Mouse (Mus musculus) splenic B cell, adult 2 months (primary cell): ENCODE results near the gene Krt87.

ENCODE experiments used
- DNase-seq: peaks from one replicate; pipeline ENCODE4 v3.0.0-alpha.2; 2011; ENCODE audit warnings: low read depth, low spot score
- H3K27me3 ChIP-seq: 2 replicates; pipeline ENCODE4 v1.6.1; 2012; ENCODE audit warnings: mild to moderate bottlenecking, low read length, moderate library complexity, mixed read lengths; ENCODE audit not compliant: control insufficient read depth, poor library complexity, insufficient read depth, severe bottlenecking
- H3K36me3 ChIP-seq: 2 replicates; pipeline ENCODE4 v1.6.1; 2012; ENCODE audit warnings: mild to moderate bottlenecking, low read length, moderate library complexity, mixed read lengths; ENCODE audit not compliant: control insufficient read depth, poor library complexity, insufficient read depth, severe bottlenecking

The Krt87 gene

GRCm38 (mm10) chr15:101438555-101438954 lies at the start of gene Krt87:
TSS of gene Krt87 (minus strand) at chr15:101438804.
- no peaks in the 10 kb centered on the region for H3K36me3 ChIP-seq
- DNase-seq = no peak
- no peaks in the 10 kb centered on the region for H3K27me3 ChIP-seq

GRCm38 (mm10) chr15:101485911-101486635 lies 47.5 kb upstream of the Krt87 start:
- Histone ChIP-seq H3K36me3 (no peaks in the 10 kb centered on the region), H3K27me3 (no peaks in the 10 kb centered on the region)
- DNase-seq = no peak

DNA sequence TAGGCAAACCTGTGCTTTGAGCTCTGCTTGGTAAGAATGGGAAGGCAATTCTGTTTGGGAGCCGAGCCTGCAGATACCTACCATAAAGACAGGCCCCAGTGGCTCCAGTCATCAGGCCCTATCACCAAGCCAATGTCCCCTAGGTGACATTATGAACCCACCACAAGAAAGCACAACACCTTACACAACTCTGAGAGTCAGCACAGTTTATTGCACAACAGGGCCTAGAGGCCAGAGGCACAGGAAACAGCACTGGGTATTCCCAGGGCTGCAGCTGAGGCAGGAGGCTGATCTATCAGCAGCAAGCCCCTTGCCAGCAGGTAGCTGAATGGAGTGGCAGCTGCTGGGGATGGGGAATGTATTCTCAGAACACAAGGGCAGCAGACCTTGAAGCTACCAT lies 46.3 kb upstream of the Krt87 start:
- no peak for DNase-seq
- Histone ChIP-seq H3K27me3 (no peaks in the 10 kb centered on the region), H3K36me3 (no peaks in the 10 kb centered on the region)

DNA sequence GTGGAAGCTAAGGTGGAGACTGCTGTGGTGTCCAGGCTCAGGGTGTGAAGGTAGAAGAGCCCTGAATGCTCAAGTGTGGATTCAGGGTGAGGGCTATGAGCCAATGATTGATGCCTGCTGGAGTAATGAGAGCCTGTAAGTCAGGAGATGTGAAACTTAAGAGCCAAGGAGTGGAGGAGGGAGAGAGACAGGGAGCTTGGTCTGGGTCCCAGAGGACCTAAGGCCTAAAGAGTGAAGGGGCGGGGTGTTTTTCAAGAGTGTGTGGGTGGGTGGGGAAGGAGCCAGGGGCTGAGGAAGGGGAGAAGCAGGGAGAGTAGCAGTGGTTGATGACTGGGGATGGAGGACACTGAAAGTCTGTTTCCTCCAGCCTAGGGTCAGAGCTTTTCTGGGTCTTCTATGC lies 45.0 kb upstream of the Krt87 start:
- no peak for DNase-seq
- H3K36me3 ChIP-seq = no peaks in the 10 kb centered on the region

GRCm38 (mm10) chr15:101482056-101482455 lies 43.5 kb upstream of the Krt87 start:
- no peak for DNase-seq
- no peaks in the 10 kb centered on the region for H3K36me3 ChIP-seq
- H3K27me3 ChIP-seq = no peaks in the 10 kb centered on the region

More for the DNA sequence above, 45.0 kb upstream of the Krt87 start:
- H3K27me3 ChIP-seq = no peaks in the 10 kb centered on the region

DNA sequence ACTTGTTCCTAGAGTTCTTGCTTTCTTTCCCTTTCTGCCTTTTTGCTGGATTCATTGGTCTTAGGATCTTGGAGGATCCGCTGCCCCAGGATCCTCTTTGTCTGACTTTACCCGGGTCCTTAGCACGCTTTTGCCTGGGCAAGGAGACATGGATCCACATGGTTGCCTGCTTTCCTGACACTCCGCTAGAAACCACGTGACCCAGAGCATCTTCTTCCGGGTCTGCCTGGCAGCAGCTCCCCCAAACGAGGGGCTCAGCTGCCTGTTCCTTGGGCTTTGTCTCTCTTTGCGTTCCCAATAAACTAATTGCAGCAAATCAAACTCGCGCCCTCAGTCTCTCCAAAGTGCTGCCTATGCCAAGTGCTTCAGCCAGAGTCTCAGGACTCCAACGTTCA lies 41.1 kb upstream of the Krt87 start:
- H3K36me3 ChIP-seq = no peaks in the 10 kb centered on the region
- H3K27me3 ChIP-seq = no peaks in the 10 kb centered on the region
- DNase-seq = no peak

DNA sequence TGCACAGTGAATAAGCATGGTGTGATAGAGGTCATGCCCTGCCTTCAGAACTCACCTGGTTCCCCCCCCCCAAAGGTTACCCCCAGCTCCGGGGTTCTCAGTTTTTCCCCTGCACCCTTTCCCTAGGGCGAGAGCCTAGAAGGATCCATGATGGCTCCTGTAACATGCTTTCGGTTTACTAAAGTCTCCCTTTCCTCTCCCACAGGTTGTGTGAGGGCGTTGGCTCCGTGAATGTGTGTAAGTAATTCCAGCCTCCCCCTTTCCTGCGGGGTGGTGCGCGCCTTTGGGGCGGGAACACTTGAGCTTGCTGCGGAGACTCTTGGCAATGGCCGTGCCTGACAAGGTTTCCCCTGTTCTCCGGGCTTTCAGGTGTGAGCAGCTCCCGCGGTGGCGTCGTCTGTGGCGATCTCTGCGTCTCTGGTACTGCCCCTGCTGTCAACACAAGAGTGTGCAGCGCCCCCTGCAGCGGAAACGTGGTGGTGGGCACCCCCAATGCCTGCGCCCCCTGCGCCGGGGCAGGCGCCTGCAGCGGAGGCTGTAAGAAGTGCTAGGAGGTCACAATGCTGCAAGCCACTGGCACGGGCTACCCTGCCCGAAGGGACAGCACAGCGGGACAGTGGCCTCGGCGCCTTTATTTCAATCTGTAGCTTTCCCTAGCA lies 40.5 kb upstream of the Krt87 start:
- DNase-seq = peak; percentile 13
- Histone ChIP-seq H3K36me3 (no peaks in the 10 kb centered on the region), H3K27me3 (no peaks in the 10 kb centered on the region)

DNA sequence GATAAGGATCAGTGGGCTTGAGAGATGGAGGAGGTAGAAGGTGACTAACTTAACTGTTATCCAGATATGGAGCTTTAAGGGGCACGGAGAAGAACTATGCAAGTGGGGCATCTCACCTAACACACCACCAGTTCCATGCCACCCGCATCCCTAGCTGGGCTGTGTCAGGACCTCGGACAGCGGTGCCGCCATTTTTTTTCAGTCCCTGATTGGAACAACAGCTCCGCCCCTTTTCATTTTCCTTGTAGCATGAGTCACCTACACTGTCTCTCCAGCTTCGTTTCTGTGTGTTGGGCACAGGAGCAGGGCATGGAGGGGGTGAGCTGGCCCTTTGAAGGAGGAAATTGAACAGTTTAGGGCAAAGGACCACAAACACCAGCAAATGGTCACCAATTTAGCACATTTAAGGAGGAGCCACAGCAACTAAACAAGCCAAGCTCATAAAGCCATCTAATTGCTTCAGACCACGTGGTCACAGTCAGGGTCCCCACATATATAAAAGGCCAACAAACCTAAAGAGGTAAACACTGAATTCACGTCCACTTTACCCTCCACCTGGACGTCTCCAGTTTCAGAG lies 34.4 kb upstream of the Krt87 start, which contains the start of gene Krt86:
TSS of gene Krt86 (plus strand) at position 527 of the 577 bp plus-strand sequence.
- Histone ChIP-seq H3K36me3 (no peaks in the 10 kb centered on the region), H3K27me3 (no peaks in the 10 kb centered on the region)
- no peak for DNase-seq

- no peaks in the 10 kb centered on the region for H3K27me3 ChIP-seq
- DNase-seq = no peak
- no peaks in the 10 kb centered on the region for H3K36me3 ChIP-seq
Observed at GRCm38 (mm10) chr15:101469093-101469492, 30.5 kb upstream of the Krt87 start.

GRCm38 (mm10) chr15:101463651-101464050 lies 25.0 kb upstream of the Krt87 start, which contains the start of gene Krt81:
TSS of gene Krt81 (minus strand) at chr15:101463751.
- no peak for DNase-seq
- Histone ChIP-seq H3K36me3 (no peaks in the 10 kb centered on the region), H3K27me3 (no peaks in the 10 kb centered on the region)

DNA sequence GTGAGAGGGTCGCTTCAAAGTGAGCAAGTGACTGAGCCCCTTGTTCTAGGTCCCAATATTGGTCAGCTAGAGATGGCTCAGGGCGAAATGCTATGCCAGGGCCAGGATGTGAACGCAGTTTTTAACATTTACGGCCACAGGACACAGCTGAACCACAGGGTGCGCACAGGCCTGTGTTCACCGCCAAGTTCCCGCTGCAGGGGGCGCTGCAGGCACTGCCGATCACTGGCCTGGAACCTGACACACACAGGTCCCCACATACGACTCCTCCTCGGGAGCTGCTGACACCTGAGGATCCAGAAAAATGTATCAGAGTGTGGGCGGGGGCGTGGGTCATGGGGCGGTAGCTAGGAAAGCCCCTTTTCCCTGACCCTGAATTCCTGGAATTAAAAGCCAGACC lies 20.7 kb upstream of the Krt87 start:
- DNase-seq = no peak
- Histone ChIP-seq H3K36me3 (no peaks in the 10 kb centered on the region), H3K27me3 (no peaks in the 10 kb centered on the region)

DNA sequence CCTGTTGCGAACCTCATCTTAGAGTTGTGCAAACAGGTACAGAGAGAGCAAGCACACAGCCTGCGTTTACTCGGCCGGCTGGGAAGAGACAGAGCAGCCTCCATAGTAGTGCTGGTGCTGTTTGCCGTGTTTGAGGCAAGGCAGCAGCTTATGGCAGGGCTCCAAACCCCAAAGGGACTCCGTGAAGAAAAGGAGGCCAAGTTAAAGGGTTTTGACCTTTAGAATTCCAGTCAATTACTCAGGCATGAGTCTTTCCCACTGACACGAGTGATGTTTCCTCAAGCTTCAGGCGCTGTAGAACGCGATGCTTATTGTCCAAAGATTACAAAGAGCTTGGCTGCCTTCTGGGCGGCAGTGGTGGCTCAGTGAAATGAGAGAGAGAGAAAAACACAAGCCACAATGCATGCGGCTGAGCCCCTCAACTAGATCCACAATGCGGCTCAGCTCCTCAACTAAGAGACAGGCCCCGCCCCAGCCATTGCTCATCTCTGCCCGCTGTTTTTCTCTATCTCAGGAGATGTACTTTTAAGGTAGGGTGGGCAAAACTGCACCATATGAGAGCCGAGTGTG lies 19.8 kb upstream of the Krt87 start:
- H3K27me3 ChIP-seq = no peaks in the 10 kb centered on the region
- H3K36me3 ChIP-seq = no peaks in the 10 kb centered on the region
- no peak for DNase-seq

- no peak for DNase-seq
- Histone ChIP-seq H3K27me3 (no peaks in the 10 kb centered on the region), H3K36me3 (no peaks in the 10 kb centered on the region)
Observed at GRCm38 (mm10) chr15:101455891-101456290, 17.3 kb upstream of the Krt87 start.

- H3K36me3 ChIP-seq = no peaks in the 10 kb centered on the region
- DNase-seq = no peak
- no peaks in the 10 kb centered on the region for H3K27me3 ChIP-seq
Observed at GRCm38 (mm10) chr15:101455292-101455691, 16.7 kb upstream of the Krt87 start.

DNA sequence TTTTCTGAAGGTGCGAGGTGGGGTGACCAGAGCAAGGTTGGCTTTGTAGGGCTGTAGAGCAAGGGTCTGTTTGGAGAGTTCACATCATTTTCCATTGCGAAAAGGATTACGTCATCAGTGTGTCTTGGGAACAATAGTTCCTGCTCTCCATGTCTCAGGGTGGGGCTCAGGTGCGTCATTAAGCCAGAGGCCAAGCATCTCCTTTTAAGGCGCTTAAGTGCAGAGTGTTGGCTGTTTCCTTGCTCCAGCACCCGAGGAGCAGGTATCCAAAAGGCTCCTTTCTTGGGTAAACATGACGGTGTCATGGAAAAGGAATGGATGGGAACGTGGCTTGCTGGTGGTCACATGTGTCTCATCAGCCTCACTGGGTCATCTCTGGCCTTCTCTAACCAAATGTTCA lies 16.2 kb upstream of the Krt87 start:
- Histone ChIP-seq H3K27me3 (no peaks in the 10 kb centered on the region), H3K36me3 (no peaks in the 10 kb centered on the region)
- DNase-seq = no peak
